Mouse (Mus musculus) layer of hippocampus, adult 2 months (tissue): ENCODE data around the gene Miox. TPM values are rescaled to one million over a fixed set of nuclear protein-coding genes. Genes with fewer than 3 reads are reported as not detected.

Experiments
- DNase-seq, 2 experiments: peaks; one replicate each; pipeline ENCODE4 v3.0.0; 2022; ENCODE audit warnings: low spot score in 2 of 2
- H3K27ac ChIP-seq: fragments of 200-600 bp; 2 replicates; pipeline ENCODE4 v1.8.1; 2022
- H3K4me3 ChIP-seq: fragments of 200-600 bp; 2 replicates; pipeline ENCODE4 v1.8.1; 2022; ENCODE audit warnings: mild to moderate bottlenecking
- CTCF ChIP-seq: fragments of 200-600 bp; conservative IDR thresholded peaks from 2 replicates; pipeline ENCODE4 v1.8.1; 2022; ENCODE audit warnings: antibody characterized with exemption, mild to moderate bottlenecking, moderate library complexity
- total RNA-seq, 2 experiments: library from RNA; stranded (reverse); gene quantifications; 2 replicates each; pipeline ENCODE4 v1.2.3; 2021

Miox gene
- total RNA-seq, 2 experiments from 2014 or later = not detected

DNA sequence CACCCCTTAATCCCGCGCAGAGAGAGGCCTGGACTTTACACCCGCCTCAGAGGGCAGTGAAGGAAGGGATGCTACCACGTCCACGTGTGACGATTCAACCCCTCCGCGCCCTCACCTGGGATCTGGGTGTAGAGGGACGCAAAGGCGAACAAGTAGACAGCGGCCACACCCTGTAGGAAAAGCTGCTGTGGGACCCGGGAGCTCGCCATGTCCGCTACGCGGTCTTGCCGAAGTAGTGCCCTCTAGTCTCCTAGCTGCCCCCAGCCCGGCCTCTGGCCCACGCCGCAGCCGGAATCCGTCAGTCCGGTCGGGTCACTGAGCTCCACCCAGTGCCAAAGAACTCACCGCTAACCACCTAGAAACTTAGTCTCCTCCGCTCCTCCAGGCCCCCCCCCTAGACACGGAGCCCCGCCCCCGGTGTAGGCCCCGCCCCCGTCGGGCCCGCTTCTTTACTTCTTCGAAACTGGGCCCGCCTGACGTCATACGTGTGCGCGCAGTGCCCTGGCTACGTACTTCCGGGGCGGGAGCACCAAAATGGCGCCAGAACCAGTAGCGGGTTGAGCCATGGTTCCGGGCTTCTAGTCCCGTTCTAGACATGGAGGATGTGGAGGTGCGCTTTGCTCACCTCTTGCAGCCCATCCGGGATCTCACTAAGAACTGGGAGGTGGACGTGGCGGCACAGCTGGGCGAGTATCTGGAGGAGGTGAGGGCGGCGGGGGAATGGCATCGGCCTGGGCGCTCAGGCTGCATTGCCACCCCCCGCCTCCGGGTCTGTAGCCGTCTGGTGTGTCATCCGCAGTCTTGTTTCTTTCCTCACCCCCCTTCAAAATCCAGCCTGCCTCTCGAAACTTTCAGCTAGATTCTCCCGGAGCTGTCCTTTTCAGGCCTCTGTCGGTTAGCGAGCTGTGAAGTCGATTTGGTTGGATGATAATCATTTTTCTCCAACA, 21.3 kb downstream of the Miox start, which contains the start of the genes Lmf2 and Ncaph2:
Gene Lmf2 (minus strand): TSS at position 419 of the 947 bp plus-strand sequence.
Gene Ncaph2 (plus strand): TSS at position 479 of the 947 bp plus-strand sequence.
- peak within 1 kb of the TSS; percentile 88 for H3K27ac ChIP-seq
- peak; percentile 94 to 96 for DNase-seq
- TF ChIP-seq CTCF = peak; percentile 41
- H3K4me3 ChIP-seq = peak within 1 kb of the TSS; percentile 92

DNA sequence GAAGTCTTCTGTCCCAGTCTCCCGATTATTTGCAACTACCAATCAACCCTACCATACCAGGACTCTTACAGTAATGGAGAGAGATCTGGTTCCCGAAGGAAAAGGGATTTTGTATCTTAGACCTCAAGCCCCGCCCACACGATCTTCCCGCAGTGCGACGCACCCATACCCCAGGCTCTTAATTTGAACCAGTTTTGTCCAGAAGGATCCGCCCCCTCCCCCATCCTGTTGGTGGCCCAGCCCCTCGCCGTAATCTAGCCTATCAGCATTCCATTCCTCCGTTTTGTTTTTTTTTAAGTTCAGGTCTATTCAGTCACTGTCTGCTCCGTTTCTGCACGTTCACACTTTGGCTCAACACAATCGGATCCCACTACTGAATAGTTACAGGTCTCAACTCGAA, 22.2 kb downstream of the Miox start:
- Histone ChIP-seq H3K27ac (peak overlapping the region; percentile 88), H3K4me3 (peak overlapping the region; percentile 92)
- peak; percentile 41 to 53 for DNase-seq
- TF ChIP-seq CTCF = no peak

DNA sequence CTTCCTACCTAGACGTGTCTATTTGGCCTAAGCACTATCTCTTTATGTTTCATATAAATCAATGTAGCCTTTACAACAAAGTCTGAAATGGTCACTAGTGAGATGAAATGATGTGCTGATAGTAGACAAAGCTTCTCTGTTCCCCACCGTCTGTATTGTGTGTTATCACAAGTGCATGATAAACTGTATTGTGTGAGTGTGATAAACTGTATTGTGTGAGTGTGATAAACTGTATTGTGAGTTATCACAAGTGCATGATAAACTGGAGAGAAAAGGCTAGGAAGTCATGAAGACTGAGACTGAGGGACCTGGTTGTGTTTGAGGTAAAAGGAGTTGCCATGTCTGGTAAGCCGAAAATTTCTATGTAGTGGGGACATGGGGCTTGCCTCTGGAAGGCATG, 24.6 kb downstream of the Miox start:
- DNase-seq = no peak
- no peak overlapping the region for H3K27ac ChIP-seq
- no peak for TF ChIP-seq CTCF
- no peak overlapping the region for H3K4me3 ChIP-seq

DNA sequence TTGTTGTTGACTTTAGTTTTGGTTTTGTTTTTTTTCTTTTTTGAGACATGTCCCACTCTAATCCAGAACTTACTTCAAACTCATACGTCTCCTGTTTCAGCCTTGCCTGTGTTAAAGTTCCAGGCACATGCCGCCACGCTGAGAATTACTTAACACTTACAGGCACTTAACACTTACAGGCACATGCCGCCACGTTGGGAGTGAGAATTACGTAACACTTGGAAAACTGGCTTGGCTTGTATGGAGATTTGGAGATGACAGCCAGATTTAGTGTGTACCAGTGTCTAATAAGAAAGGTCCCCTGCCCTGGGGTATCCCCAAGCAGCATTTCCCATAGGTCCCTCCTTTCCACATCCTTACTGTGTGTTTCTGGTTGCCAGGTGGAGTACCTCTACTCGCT, 28.9 kb downstream of the Miox start:
- no peak overlapping the region for H3K27ac ChIP-seq
- no peak for TF ChIP-seq CTCF
- no peak for DNase-seq
- H3K4me3 ChIP-seq = no peak overlapping the region

DNA sequence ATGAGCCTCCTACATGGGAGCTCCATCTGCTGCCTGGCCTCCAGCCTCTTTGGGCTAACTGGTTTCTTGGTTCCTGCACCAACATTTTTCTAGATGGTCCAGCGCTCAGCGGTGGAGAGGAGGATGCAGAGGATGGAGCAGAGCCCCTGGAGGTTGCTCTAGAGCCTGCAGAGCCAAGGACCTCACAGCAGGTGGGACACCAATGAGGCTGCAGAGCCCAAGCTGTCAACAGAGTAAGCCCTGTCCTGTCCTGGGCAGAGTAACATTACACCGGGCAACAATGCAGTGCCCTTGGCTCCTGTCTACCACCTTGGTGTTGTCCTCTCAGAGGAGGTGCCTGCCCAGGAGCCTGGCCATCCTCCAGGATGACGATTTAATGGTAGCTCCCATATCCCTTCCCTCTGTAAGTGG, 30.9 kb downstream of the Miox start:
- no peak for DNase-seq
- no peak for TF ChIP-seq CTCF
- Histone ChIP-seq H3K4me3 (no peak overlapping the region), H3K27ac (no peak overlapping the region)

DNA sequence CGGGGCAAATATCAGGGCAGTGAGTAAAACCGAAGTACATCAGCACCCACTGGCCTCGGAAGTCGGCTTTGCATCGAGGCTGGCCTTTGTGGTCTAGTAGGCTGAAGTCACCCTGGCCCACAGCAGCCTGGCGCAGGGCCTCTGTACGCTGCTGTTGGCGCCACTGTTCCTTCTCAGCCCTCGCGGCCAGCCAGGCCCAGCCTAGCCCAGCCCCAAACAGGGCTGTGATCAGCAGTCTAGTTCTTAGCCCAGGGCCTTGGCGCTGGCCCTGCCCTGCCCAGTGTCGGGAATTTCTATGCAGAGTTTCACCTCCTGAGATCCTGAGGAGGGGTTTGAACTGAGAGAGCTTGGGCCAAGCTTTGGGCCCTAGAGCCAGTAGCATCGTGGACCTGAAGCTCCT, 37.9 kb downstream of the Miox start:
- no peak overlapping the region for H3K27ac ChIP-seq
- H3K4me3 ChIP-seq = no peak overlapping the region
- no peak for TF ChIP-seq CTCF
- no peak for DNase-seq

DNA sequence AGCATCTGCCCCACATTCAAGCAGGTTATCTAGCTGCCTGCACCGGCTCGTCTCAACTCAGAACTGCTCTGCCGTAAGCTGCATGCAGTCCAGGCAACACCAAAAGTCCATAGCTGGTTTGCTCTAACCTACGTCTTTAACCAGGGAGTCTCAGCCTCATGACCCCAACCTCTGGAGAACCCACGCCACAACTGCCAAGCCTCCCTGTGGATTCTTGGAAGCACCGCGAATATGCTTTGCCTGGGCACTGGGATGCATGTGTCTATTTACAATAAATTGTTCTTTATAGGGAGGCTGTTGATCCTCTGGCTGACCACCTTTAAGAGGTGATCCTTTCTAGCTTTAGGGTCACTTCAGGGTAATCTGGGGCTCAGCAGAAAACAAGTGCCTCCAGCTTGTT, 38.3 kb downstream of the Miox start:
- peak overlapping the region; percentile 99; the same call in 1 of the 2 replicates for H3K27ac ChIP-seq
- DNase-seq = no peak
- TF ChIP-seq CTCF = no peak
- H3K4me3 ChIP-seq = peak overlapping the region; percentile 71

DNA sequence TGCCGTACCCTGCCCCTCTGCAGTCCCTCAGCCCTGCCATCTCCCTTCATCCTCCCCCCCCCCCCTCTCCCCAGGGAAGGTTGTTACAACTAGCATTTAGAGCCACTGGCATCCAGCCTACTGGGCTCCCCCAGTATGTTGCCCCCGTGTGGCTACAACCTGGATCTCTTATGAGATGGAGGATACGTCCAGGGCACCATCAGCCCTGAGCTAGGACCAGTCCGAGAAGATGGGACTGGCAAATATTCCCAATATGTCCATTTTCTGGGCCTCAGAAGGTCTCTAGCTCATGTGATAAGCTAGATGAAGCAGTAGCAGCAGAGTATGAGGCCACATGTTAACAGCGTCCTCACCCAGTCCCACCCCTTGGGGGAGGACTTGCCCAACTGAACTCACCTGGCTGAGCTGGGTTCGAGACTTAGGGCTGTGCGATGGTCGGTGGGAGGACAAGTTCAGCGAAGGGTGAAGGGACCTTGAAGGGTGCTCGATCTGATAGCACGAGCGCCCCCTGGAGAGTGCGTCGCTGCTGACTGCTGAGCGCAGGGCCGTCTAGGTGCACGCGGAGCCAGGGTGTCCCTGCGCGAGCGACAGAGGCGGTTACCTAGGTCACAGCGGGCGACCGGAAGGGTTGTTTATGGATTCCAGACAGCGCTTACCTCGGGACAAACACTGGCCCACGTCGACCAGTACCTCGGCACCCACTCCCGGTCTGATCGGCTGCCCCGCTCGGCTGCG, 39.0 kb downstream of the Miox start:
- Histone ChIP-seq H3K4me3 (peak overlapping the region; percentile 71), H3K27ac (peak overlapping the region; percentile 99)
- peak; percentile 76 to 83 for DNase-seq
- TF ChIP-seq CTCF = peak; percentile 77

DNA sequence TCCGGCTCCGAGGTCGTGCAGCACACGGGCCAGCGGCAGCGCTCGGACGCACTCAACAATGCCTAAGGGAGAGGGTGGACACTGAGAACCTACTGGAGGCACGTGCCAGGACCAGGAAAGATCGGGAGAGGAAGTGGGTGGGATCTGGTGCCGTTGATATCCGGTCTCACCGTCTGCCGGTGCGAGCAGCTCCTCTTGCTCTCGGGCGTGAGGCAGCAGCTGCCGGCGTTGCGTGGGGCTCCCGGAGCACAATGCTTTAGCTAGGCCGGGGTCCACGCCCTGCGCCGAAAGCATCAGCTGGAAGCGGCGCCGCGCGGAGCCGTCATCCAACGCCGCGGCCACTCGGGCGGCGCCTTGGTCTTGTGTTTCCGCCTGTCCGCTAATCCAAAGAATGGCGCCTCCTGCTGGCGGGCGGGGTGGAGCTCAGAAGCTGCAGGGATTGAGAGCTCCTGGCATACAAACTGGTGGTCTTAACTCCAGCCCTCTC, 39.6 kb downstream of the Miox start, which contains the start of gene Sco2:
Gene Sco2 (minus strand): TSS at position 85 of the 487 bp plus-strand sequence.
- peak; percentile 91 for TF ChIP-seq CTCF
- Histone ChIP-seq H3K4me3 (peak within 1 kb of the TSS; percentile 71), H3K27ac (peak within 1 kb of the TSS; percentile 99)
- DNase-seq = peak; percentile 87 to 96

DNA sequence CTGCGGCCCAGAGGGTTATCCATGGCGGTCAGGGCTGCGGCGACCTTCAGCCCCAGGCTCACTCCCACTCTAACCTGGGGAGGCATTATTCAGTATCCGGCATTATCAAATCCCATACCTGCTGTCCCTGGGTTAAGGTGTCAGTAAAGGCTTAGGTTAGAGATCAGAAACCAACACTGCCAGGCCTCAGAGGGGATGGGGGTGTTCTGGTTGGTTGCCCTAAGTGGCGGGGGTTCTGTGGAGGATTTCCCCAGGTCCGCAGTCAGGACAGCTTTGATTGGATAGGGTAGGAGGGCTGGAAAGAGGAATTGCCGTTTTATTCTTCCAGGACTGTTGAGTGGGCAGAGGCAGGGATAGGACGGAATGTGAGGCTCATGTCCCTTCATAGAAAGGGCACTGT, 40.1 kb downstream of the Miox start:
- DNase-seq = no peak
- no peak for TF ChIP-seq CTCF
- peak overlapping the region; percentile 71 for H3K4me3 ChIP-seq
- peak overlapping the region; percentile 99 for H3K27ac ChIP-seq

DNA sequence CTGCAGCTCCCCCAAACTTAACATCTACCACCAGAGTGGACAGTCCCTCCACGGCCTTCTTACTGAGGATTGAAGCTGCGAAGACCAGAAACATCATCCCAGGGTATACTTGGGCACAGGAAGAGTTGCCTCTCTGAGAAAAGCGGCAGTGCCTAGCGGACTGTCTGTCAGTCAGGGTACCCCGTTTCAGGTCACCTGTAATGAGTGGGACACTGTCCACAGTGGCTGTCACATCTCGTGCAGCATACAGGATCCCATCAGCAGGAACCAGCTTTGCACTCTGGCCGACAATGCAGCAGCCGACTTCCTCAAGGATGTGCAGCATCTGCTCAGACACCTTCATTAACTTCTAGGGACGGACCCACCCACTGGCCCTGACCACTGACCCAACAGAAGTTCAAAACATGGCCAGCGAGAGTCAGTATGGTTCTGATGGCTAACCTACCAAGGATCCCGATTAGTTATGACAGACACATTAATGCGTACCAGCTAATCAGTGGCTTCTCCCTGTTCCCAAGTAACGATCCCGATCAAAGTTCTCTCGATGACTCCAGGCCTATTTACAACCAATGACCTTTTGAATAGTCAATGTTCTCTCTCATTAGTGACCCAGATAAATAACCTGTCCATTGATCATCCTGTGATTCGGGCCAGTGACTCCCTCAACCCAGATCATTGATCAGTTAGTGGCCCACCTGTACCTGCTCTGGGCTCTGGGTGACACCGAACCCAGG, 40.8 kb downstream of the Miox start:
- Histone ChIP-seq H3K27ac (0 out of 2 replicates have a peak overlapping the region, but pooled peaks have one; percentile 99), H3K4me3 (no peak overlapping the region)
- DNase-seq = no peak
- TF ChIP-seq CTCF = no peak

DNA sequence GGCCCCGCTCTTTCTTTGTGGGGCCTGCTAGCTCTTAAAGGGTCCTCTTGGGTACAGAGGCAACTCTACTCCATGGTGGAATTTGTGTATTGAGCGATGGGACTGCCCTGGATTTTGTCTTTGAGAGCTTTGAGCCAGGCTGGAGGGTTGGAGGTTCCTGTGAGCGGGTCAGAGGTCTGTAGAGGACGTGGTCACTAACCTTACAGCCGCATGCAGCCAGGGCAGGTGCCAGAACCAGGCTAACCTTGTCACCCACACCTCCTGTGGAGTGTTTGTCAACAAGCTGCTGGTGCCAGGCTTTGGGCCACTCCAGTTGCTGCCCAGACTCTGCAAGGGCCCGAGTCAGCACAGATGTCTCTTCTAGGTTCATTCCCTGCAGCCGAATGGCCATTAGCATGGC, 41.8 kb downstream of the Miox start:
- no peak overlapping the region for H3K4me3 ChIP-seq
- H3K27ac ChIP-seq = no peak overlapping the region
- DNase-seq = no peak
- TF ChIP-seq CTCF = no peak

DNA sequence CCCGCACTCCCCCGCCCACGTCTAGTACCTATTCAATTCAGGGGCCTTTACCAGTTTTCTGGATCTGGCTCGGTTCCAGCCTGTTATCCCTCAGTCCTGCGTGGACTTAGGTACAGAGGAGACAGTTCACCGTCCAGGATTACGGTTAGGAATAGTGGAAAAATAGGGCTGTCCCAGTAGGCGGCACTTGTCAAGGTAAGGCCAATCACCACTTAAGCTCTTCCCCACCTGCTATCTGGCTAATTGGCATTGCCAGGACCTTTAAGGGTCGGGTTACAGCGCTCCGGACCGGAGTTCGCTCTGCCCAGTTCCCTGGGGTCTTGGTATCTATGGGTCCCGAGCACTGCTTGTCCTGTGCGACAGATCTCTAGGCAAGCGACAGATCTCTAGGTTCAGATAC, 42.8 kb downstream of the Miox start, which contains the start of gene Tymp:
Gene Tymp (minus strand): TSS at position 83 of the 400 bp plus-strand sequence.
- TF ChIP-seq CTCF = no peak
- H3K4me3 ChIP-seq = no peak within 1 kb of the TSS
- no peak within 1 kb of the TSS for H3K27ac ChIP-seq
- no peak for DNase-seq
